Mouse (Mus musculus) hematopoietic stem cell, adult 5-6 weeks (primary cell): ENCODE measurements around the gene Msl1. TPM values are rescaled to one million over a fixed set of nuclear protein-coding genes. Genes with fewer than 3 reads are reported as not detected.
"Not testable (repeated sequence)": the region's sequence is repeated elsewhere in the genome, so short reads cannot be mapped to it uniquely, and the experiment has no call there.

Experiments
- ATAC-seq, 2 experiments: fragments of 125-278 bp in 1 of 2; replicated peaks in 1 of 2; 2 replicates each; pipeline ENCODE4 v1.8.0; 2016 to 2017; ENCODE audit warnings: inconsistent platforms in 2 of 2, mild to moderate bottlenecking in 2 of 2, moderate number of reproducible peaks in 2 of 2, low read depth in 1 of 2, moderate TSS enrichment in 1 of 2; ENCODE audit not compliant: low FRiP score in 2 of 2, poor library complexity in 2 of 2, severe bottlenecking in 2 of 2, insufficient read depth in 1 of 2, low TSS enrichment in 1 of 2
- total RNA-seq: library from RNA; stranded (forward); fragments of 172-1452, 232-1000 nt; gene quantifications from 2 replicates; pipeline ENCODE4 v1.2.3, GENCODE M21; 2017

The Msl1 gene
- total RNA-seq, 1 experiment from 2014 or later, result 82.7 TPM

GRCm38 (mm10) chr11:98810686-98811085 is 15.4 kb downstream of the Msl1 start:
- no peak for ATAC-seq

DNA sequence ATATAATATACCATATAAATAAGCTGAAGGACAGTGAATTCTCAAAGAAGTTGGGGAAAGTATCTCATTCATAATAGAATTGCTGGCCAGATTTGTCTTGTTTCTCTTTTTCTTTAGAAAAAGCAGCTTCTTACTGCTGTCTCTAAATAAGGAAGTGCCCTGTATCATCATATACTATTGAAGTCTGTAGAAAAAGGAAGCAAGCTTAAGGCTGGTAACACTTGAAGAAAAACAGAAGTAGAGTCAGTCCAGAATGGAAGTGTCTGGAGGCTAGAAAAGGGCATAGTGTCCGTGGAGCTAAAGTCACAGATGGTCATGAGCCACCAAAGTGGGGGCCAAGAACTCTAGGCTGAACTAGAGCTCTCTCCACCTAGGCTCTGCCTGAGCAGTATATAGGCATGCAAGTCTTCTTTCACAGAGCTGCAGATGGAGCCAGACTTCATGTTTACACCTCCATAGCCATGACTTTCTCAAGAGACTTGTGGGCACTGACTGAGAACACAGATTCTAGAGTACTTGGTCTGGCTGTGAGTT is 21.5 kb downstream of the Msl1 start:
- peak; percentile 80 to 81; a peak in 3 of 4 replicates for ATAC-seq

- ATAC-seq, result no peak
These were observed 25.7 kb downstream of the Msl1 start for GRCm38 (mm10) chr11:98820968-98821367.

DNA sequence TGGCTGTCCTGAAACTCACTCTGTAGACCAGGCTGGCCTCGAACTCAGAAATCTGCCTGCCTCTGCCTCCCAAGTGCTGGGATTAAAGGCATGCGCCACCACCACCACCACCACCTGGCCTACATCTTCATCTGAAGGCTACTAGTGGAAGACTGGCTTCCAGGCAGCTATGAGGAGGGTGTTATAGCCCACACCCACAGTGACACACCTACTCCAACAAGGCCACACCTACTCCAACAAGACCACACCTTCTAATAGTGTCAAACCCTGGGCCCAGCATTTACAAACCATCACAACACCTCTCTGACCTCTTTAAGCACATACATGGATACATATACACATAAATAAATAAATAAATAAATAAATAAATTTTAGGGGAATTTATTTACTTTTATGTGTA is 30.8 kb downstream of the Msl1 start:
- ATAC-seq, result not testable (repeated sequence)

DNA sequence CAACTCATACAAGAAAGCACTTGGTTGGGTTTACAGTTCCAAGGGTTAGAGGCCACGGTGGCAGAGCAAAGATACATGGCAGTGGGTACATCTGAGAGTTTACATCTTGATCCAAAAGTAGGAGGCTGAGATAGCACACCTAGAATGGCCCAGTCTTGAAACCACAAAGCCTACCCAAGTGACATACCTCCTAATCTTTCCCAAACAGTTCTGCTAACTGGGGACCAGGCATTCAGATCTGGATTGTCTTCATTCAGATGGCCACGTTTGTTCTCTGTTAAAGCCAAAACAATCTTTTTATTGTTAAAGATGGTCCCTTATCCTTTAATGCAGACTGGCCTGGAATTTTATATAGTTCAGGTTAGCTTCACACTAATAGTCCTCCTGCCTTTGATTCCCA is 32.6 kb downstream of the Msl1 start:
- ATAC-seq, result no peak; a peak in 1 of 4 replicates

DNA sequence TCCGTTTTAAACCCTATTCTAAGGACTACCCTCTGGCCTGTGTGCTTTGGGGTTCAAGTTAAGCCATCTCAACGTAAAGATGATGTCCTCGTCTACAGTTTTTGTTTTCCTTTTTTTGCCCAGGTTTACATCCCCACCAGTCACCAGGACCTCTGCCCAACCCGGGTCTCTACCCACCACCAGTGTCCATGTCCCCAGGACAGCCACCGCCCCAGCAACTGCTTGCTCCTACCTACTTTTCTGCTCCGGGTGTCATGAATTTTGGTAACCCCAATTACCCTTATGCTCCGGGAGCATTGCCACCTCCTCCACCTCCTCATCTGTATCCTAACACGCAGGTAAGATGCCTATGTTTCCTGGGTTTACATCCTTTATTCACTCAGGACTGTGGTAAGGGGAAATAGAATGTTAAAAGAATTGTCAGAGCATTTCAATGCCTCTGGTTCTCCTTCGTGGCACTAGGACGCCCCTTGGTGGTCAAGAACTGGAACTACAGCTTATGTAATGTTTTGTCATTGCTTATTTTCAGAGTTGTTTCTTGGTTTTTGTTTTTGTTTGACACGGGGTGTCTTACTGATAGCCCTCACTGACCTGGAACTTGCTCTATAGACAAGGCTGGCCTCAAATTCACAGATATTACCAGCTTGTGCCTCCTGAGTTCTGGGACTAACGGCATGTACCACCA is 33.9 kb downstream of the Msl1 start:
- peak; percentile 37 to 51; a peak in 2 of 4 replicates for ATAC-seq

DNA sequence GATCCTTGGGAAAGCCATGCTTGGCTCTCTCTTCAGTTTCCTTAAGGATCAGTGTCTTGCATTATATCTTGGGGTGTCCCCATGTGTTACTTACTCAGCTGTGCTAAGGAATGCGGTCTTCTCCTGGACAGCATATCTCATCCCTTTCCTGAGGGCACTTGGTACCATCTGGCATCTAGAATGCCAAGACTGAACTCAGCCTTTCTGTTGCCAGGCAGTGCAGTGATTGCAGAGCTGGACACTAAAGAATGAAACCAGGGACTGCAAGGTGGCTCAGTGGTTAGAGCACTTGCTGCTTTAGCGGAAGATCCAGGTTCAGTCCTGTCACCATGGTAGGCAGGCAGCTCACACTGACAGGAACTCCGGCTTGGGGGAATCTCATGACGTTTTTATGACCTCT is 34.6 kb downstream of the Msl1 start:
- ATAC-seq, result no peak

GRCm38 (mm10) chr11:98835296-98835695 is 40.0 kb downstream of the Msl1 start:
- no peak for ATAC-seq

- ATAC-seq, result no peak
These were observed 40.4 kb downstream of the Msl1 start for GRCm38 (mm10) chr11:98835725-98836124.

- ATAC-seq, result no peak
These were observed 40.8 kb downstream of the Msl1 start for GRCm38 (mm10) chr11:98836128-98836527.

DNA sequence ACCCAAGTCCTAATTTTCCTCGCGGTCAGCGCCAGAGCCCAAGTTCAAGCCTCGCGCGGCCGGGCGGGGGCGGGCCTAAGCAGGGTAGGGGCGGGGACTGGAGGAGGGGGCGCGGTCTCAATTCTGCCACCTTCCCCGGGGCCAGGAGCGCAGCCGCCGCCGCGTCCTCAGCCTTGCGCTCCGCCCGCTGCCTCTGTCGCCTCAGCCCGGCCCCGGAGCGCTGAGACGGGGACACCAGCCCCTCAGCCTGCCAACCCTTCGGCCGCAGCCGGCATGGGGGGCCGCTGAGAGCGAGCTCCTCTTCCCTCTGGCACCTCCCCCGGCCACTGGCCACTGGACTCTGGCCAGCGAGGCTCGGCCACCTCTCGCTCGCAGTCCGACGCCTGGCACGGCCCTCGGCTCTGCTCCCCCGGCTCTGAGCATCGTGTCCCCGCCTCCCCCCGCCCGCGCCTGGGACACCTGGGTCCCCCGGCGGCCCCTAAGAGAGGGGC is 41.4 kb downstream of the Msl1 start, which contains the start of gene Rapgefl1:
Gene Rapgefl1 (plus strand): TSS at position 135 of the 491 bp plus-strand sequence.
- ATAC-seq, result peak; percentile 83 to 89

DNA sequence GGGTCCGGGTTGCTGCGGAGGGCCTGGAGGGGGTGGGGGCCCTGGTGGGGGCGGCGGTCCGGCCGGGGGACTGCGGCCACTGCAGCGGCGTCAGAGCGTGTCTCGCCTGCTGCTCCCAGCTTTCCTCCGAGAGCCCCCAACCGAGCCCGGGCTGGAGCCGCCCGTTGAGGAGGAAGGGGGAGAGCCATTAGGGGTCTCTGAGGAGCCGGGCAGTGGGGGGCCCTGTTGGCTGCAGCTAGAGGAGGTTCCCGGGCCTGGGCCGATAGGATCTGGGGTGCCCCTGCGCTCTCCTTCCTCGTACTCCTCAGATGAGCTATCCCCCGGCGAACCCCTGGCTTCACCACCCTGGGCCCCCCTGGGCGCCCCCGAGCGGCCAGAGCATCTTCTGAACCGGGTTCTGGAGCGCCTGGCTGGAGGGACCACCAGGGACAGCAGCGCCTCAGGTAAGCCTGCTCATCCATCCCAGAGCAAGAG is 42.0 kb downstream of the Msl1 start:
- ATAC-seq, result no peak

DNA sequence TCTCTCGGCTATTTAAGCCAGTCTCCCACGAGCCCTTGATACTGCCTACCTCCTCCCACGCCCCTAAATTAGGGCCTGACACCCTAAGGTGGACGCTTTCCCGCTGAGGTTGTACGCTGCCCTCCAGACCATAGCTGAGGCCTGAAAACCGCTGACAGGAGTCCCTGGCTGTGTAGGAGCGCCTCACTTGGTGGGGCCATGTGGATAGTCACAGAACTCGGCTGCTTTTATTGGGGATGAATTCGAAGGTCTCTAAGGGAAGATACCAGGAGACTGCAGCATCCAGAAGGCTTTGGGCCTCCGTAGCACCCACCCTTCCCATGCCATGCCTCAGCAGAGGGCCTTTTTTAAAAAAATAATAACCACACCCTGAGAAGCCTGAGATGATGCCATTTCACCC is 42.6 kb downstream of the Msl1 start:
- ATAC-seq, result no peak

- ATAC-seq, result no peak
These were observed 43.2 kb downstream of the Msl1 start for GRCm38 (mm10) chr11:98838512-98838911.

DNA sequence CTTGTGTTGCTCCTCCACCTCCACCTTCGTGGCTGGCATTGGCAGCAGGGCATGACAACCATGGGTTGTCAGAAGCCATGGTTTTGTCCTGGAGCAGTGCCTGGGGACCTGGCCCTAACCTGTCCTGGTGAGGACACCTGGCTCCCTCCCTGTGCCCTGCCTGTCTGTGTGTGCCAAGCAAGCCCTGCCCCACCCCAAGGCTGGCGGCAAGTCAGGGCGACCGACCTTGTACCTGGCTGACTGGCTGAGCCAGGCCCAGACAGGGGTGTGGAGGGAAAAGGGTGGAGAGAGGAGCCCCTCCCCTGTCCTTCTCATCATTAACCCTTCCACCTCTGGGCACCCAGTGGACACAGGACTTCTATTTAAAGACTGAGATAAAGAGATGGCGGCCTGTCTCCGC is 44.1 kb downstream of the Msl1 start:
- no peak for ATAC-seq

DNA sequence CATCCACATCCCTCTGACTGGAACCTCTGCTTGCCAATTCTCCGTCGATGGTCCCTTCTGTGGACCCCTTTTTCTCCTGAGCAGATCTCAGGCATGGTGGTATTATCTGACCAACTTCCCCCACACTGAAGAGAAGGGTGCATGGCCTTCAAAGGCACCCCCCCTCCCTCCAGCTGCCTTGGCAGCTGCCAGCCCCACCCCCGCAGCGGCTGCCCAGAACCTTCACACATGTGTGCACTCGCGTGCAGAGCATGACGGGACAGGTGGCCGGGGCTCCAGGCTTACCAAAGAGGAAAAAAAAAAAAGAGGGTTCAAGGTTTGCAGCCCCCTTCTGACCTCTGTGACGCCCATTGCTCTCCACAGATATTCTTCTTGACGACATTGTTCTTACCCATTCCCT is 44.6 kb downstream of the Msl1 start:
- ATAC-seq, result no peak

GRCm38 (mm10) chr11:98846016-98846415 is 50.7 kb downstream of the Msl1 start:
- no peak for ATAC-seq

- ATAC-seq, result no peak
These were observed 51.7 kb downstream of the Msl1 start for GRCm38 (mm10) chr11:98846865-98847604.
